Mouse (Mus musculus) liver, embryonic 11.5 days (tissue): ENCODE measurements at regions not wholly inside any gene's neighbourhood (a gene's known extent, or its start where the extent isn't known, plus 50 kb on each side); places are given as distances from the start of the nearest gene placed in this dataset.
"Not testable (repeated sequence)": the region's sequence is repeated elsewhere in the genome, so short reads cannot be mapped to it uniquely, and the experiment has no call there.

Experiments used
- ATAC-seq: fragments of 200-750 bp; cut with Nextera tagmentation; replicated peaks from 2 replicates; pipeline ENCODE4 v1.8.0; 2017; ENCODE audit warnings: moderate number of reproducible peaks, mild to moderate bottlenecking, moderate TSS enrichment, moderate library complexity; ENCODE audit not compliant: low FRiP score
- DNase-seq: peaks from one replicate; pipeline ENCODE4 v3.0.0-alpha.2; 2017; ENCODE audit warnings: low spot score
- H3K27ac ChIP-seq: fragments of 300-500 bp; sonication (generic); 2 replicates; pipeline ENCODE4 v1.5.1; 2014; ENCODE audit warnings: mild to moderate bottlenecking, low read depth, low read length, control low read depth
- H3K27me3 ChIP-seq: fragments of 300-500 bp; sonication (generic); replicated peaks from 2 replicates; pipeline ENCODE4 v1.6.1; 2014; ENCODE audit warnings: low read length, mixed read lengths; ENCODE audit not compliant: control insufficient read depth, insufficient read depth
- H3K36me3 ChIP-seq: fragments of 300-500 bp; sonication (generic); 2 replicates; pipeline ENCODE4 v1.6.1; 2014; ENCODE audit warnings: mild to moderate bottlenecking, low read length, moderate library complexity, mixed read lengths; ENCODE audit not compliant: control insufficient read depth, insufficient read depth
- H3K4me1 ChIP-seq: fragments of 300-500 bp; sonication (generic); replicated peaks from 2 replicates; pipeline ENCODE4 v1.6.1; 2014; ENCODE audit warnings: low read length, mixed read lengths; ENCODE audit not compliant: control insufficient read depth, insufficient read depth
- H3K4me2 ChIP-seq: fragments of 300-500 bp; sonication (generic); 2 replicates; pipeline ENCODE4 v1.6.1; 2014; ENCODE audit warnings: mild to moderate bottlenecking, control low read depth, moderate library complexity
- H3K4me3 ChIP-seq: fragments of 300-500 bp; sonication (generic); 2 replicates; pipeline ENCODE4 v1.5.1; 2014; ENCODE audit warnings: low read depth, low read length, control low read depth
- H3K9ac ChIP-seq: fragments of 300-500 bp; sonication (generic); 2 replicates; pipeline ENCODE4 v1.6.1; 2014; ENCODE audit warnings: low read depth, low read length, control low read depth
- H3K9me3 ChIP-seq: fragments of 300-500 bp; sonication (generic); 2 replicates; pipeline ENCODE4 v1.6.1; 2016; ENCODE audit warnings: low read length, inconsistent platforms, mixed read lengths; ENCODE audit not compliant: control insufficient read depth
- WGBS: fragments of 180-500 bp; shearing (Covaris S2); extraction: QIAGEN DNeasy Blood & Tissue Kit; methylation state at CpG from one replicate; pipeline ENCODE4 v1.1.7; 2014; 5-methylcytosine and 5-hydroxymethylcytosine counted together

DNA sequence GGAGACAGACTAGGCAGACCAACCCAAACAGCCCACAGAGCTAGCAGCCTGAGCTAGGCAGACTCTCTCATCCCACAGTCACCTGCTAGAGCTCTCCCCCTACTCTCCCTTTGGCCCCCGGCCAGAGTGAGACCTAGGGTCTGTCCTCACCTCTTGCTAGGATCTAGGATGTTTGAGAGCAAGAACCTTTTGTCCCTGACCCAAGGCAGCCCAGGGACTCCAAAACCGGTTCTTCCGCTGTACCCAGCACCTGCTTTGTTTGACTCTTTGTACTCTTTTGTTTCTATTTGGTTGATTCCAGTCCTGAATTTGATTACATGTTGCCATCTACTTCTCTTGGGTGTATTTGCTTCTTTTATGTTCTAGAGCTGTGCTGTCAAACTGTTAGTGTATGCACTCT is 75.3 kb downstream of the H60c start:
- H3K36me3 ChIP-seq: no peaks in the 10 kb centered on the region
- ATAC-seq (no peak), DNase-seq (no peak)
- H3K4me2 ChIP-seq: no peak overlapping the region
- H3K9me3 ChIP-seq: 0 out of 2 replicates have a peak, but pooled peaks cover 2% of the 10 kb centered on the region
- no peak overlapping the region for H3K9ac ChIP-seq
- H3K27me3 ChIP-seq: no peaks in the 10 kb centered on the region
- WGBS: 62% methylated on average over 3 of the region's 3 CpGs
- no peak overlapping the region for H3K27ac ChIP-seq
- H3K4me1 ChIP-seq: no peaks in the 10 kb centered on the region
- no peak overlapping the region for H3K4me3 ChIP-seq

- 0 out of 2 replicates have a peak, but pooled peaks cover 2% of the 10 kb centered on the region for H3K9me3 ChIP-seq
- WGBS: 78% methylated on average over 4 of the region's 4 CpGs
- H3K9ac ChIP-seq: no peak overlapping the region
- ATAC-seq: no peak
- no peaks in the 10 kb centered on the region for H3K4me1 ChIP-seq
- DNase-seq: no peak
- H3K36me3 ChIP-seq: no peaks in the 10 kb centered on the region
- no peak overlapping the region for H3K4me3 ChIP-seq
- H3K4me2 ChIP-seq: no peak overlapping the region
- H3K27me3 ChIP-seq: no peaks in the 10 kb centered on the region
- no peak overlapping the region for H3K27ac ChIP-seq
Measured at GRCm38 (mm10) chr10:3188361-3188760, 79.2 kb downstream of the H60c start.

- no peak overlapping the region for H3K4me3 ChIP-seq
- ATAC-seq (no peak), DNase-seq (no peak)
- no peaks in the 10 kb centered on the region for H3K36me3 ChIP-seq
- no peak overlapping the region for H3K9ac ChIP-seq
- H3K27ac ChIP-seq: no peak overlapping the region
- no peaks in the 10 kb centered on the region for H3K9me3 ChIP-seq
- H3K4me1 ChIP-seq: no peaks in the 10 kb centered on the region
- H3K27me3 ChIP-seq: no peaks in the 10 kb centered on the region
- H3K4me2 ChIP-seq: no peak overlapping the region
Measured at GRCm38 (mm10) chr10:3180103-3180502, 87.5 kb downstream of the H60c start.

DNA sequence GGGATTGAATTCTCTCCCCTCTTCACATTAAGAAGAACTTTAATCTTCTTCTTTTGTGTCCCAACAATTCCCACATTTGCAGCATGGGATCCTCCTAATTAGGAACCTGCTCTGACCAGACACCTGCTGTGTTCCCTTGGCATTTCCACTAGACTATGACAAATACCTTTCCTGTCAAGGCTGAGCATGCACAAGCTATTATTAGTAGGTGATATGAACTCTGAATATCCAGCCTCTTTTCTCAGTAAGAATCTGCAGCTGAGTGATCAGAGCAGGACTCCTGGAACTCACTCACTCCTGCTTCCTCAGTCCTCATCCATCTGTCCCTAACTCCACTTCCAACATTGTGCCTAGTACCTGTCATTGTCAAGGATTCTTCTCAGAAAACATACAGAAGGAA is 94.0 kb downstream of the H60c start:
- Histone ChIP-seq H3K27ac (no peak overlapping the region), H3K27me3 (no peaks in the 10 kb centered on the region), H3K9me3 (no peaks in the 10 kb centered on the region), H3K4me2 (no peak overlapping the region), H3K4me1 (no peaks in the 10 kb centered on the region), H3K9ac (no peak overlapping the region), H3K4me3 (no peak overlapping the region), H3K36me3 (no peaks in the 10 kb centered on the region)
- no peak for ATAC-seq
- DNase-seq: no peak

- 72% methylated on average over 4 of the region's 4 CpGs for WGBS
Measured at GRCm38 (mm10) chr10:3172927-3173326, 94.6 kb downstream of the H60c start.

GRCm38 (mm10) chr10:3172257-3172656 is 95.3 kb downstream of the H60c start:
- H3K27ac ChIP-seq: no peak overlapping the region
- DNase-seq (no peak), ATAC-seq (no peak)
- H3K4me3 ChIP-seq: no peak overlapping the region
- no peaks in the 10 kb centered on the region for H3K36me3 ChIP-seq
- no peaks in the 10 kb centered on the region for H3K4me1 ChIP-seq
- 94% methylated on average over 1 of the region's 1 CpGs for WGBS
- no peak overlapping the region for H3K4me2 ChIP-seq
- H3K27me3 ChIP-seq: no peaks in the 10 kb centered on the region
- H3K9me3 ChIP-seq: no peaks in the 10 kb centered on the region
- H3K9ac ChIP-seq: no peak overlapping the region

More at GRCm38 (mm10) chr10:3172927-3173326, 94.6 kb downstream of the H60c start:
- not testable (repeated sequence) for H3K9ac ChIP-seq, ATAC-seq, H3K9me3 ChIP-seq, H3K36me3 ChIP-seq, DNase-seq, H3K27ac ChIP-seq, H3K4me1 ChIP-seq, H3K4me3 ChIP-seq, H3K27me3 ChIP-seq, H3K4me2 ChIP-seq

- H3K36me3 ChIP-seq: no peaks in the 10 kb centered on the region
- DNase-seq (no peak), ATAC-seq (no peak)
- no peaks in the 10 kb centered on the region for H3K9me3 ChIP-seq
- no peak overlapping the region for H3K9ac ChIP-seq
- no peak overlapping the region for H3K4me2 ChIP-seq
- 90% methylated on average over 5 of the region's 5 CpGs for WGBS
- no peaks in the 10 kb centered on the region for H3K27me3 ChIP-seq
- H3K4me3 ChIP-seq: no peak overlapping the region
- no peak overlapping the region for H3K27ac ChIP-seq
- H3K4me1 ChIP-seq: no peaks in the 10 kb centered on the region
Measured at GRCm38 (mm10) chr10:3171366-3171765, 96.2 kb downstream of the H60c start.

GRCm38 (mm10) chr10:3155542-3155941 is 112.0 kb downstream of the H60c start:
- ATAC-seq: no peak
- H3K27ac ChIP-seq: no peak overlapping the region
- no peaks in the 10 kb centered on the region for H3K27me3 ChIP-seq
- no peak for DNase-seq
- H3K9me3 ChIP-seq: peaks cover 5% of the 10 kb centered on the region; the same call in 1 of the 2 replicates
- H3K9ac ChIP-seq: no peak overlapping the region
- H3K4me1 ChIP-seq: no peaks in the 10 kb centered on the region
- 77% methylated on average over 4 of the region's 4 CpGs for WGBS
- H3K4me3 ChIP-seq: no peak overlapping the region
- no peak overlapping the region for H3K4me2 ChIP-seq
- H3K36me3 ChIP-seq: no peaks in the 10 kb centered on the region

GRCm38 (mm10) chr10:3148171-3148570 is 119.4 kb downstream of the H60c start:
- H3K36me3 ChIP-seq: no peaks in the 10 kb centered on the region

More at GRCm38 (mm10) chr10:3148171-3148570, 119.4 kb downstream of the H60c start:
- DNase-seq (no peak), ATAC-seq (no peak)
- Histone ChIP-seq H3K27me3 (no peaks in the 10 kb centered on the region), H3K4me2 (no peak overlapping the region), H3K27ac (no peak overlapping the region), H3K9ac (no peak overlapping the region), H3K4me3 (no peak overlapping the region), H3K9me3 (peaks cover 10% of the 10 kb centered on the region), H3K4me1 (no peaks in the 10 kb centered on the region)
- 84% methylated on average over 4 of the region's 4 CpGs for WGBS
